Mouse (Mus musculus): Measurements from ENCODE around the gene Wnt8b. TPM values are rescaled to one million over a fixed set of nuclear protein-coding genes. Genes with fewer than 3 reads are reported as not detected.
"Not testable (repeated sequence)": the region's sequence is repeated elsewhere in the genome, so short reads cannot be mapped to it uniquely, and the experiment has no call there.

Wnt8b gene
- not detected in 2 replicates for polyA plus RNA-seq (2012; rRNA removed)

- no peak for DNase-seq
- 44% methylated on average over 8 of the region's 8 CpGs for WGBS
- TF ChIP-seq POLR2A (IDR thresholded peaks at IDR 0.05; ENCODE audit: borderline replicate concordance, extremely low read depth, low read depth, low read length): no peak
- no peak for TF ChIP-seq CTCF (IDR thresholded peaks at IDR 0.05; ENCODE audit: insufficient read depth, low read length)
- Histone ChIP-seq H3K4me3 (replicated peaks; ENCODE audit: extremely low read depth, low read depth, low read length) (no peak within 1 kb of the TSS), H3K4me1 (ENCODE audit: control insufficient read depth, insufficient read depth, low read length) (no peaks in the 10 kb centered on the region)
Measured at GRCm38 (mm10) chr19:44493128-44493527, at the start of gene Wnt8b. Wnt8b (plus strand) TSS chr19:44493472.

GRCm38 (mm10) chr19:44445755-44446154 is 47.5 kb upstream of the Wnt8b start:
- H3K4me1 ChIP-seq (ENCODE audit: control insufficient read depth, insufficient read depth, low read length): no peaks in the 10 kb centered on the region
- TF ChIP-seq CTCF (IDR thresholded peaks at IDR 0.05; ENCODE audit: insufficient read depth, low read length) (no peak), POLR2A (IDR thresholded peaks at IDR 0.05; ENCODE audit: borderline replicate concordance, extremely low read depth, low read depth, low read length) (no peak)
- 60% methylated on average over 3 of the region's 3 CpGs for WGBS
- no peak for DNase-seq
- H3K4me3 ChIP-seq (replicated peaks; ENCODE audit: extremely low read depth, low read depth, low read length): no peak overlapping the region

- TF ChIP-seq POLR2A (IDR thresholded peaks at IDR 0.05; ENCODE audit: borderline replicate concordance, extremely low read depth, low read depth, low read length) (no peak), CTCF (IDR thresholded peaks at IDR 0.05; ENCODE audit: insufficient read depth, low read length) (no peak)
- Histone ChIP-seq H3K4me3 (replicated peaks; ENCODE audit: extremely low read depth, low read depth, low read length) (no peak overlapping the region), H3K4me1 (ENCODE audit: control insufficient read depth, insufficient read depth, low read length) (no peaks in the 10 kb centered on the region)
- no peak for DNase-seq
- WGBS: 77% methylated on average over 4 of the region's 4 CpGs
Measured at GRCm38 (mm10) chr19:44447927-44448326, 45.3 kb upstream of the Wnt8b start.

GRCm38 (mm10) chr19:44454862-44455261 is 38.4 kb upstream of the Wnt8b start:
- no peak for DNase-seq
- H3K4me1 ChIP-seq (ENCODE audit: control insufficient read depth, insufficient read depth, low read length): peaks cover 3% of the 10 kb centered on the region
- TF ChIP-seq POLR2A (IDR thresholded peaks at IDR 0.05; ENCODE audit: borderline replicate concordance, extremely low read depth, low read depth, low read length) (no peak), CTCF (IDR thresholded peaks at IDR 0.05; ENCODE audit: insufficient read depth, low read length) (no peak)
- 80% methylated on average over 6 of the region's 6 CpGs for WGBS
- no peak overlapping the region for H3K4me3 ChIP-seq (replicated peaks; ENCODE audit: extremely low read depth, low read depth, low read length)

GRCm38 (mm10) chr19:44455356-44455755 is 37.9 kb upstream of the Wnt8b start:
- TF ChIP-seq CTCF (IDR thresholded peaks at IDR 0.05; ENCODE audit: insufficient read depth, low read length) (no peak), POLR2A (IDR thresholded peaks at IDR 0.05; ENCODE audit: borderline replicate concordance, extremely low read depth, low read depth, low read length) (no peak)
- Histone ChIP-seq H3K4me3 (replicated peaks; ENCODE audit: extremely low read depth, low read depth, low read length) (no peak overlapping the region), H3K4me1 (ENCODE audit: control insufficient read depth, insufficient read depth, low read length) (peaks cover 3% of the 10 kb centered on the region)
- 76% methylated on average over 8 of the region's 8 CpGs for WGBS
- no peak for DNase-seq

GRCm38 (mm10) chr19:44457359-44458055 is 35.8 kb upstream of the Wnt8b start:
- 37% methylated on average over 3 of the region's 3 CpGs for WGBS
- DNase-seq: no peak
- no peak for TF ChIP-seq CTCF (IDR thresholded peaks at IDR 0.05; ENCODE audit: insufficient read depth, low read length)
- no peak for TF ChIP-seq POLR2A (IDR thresholded peaks at IDR 0.05; ENCODE audit: borderline replicate concordance, extremely low read depth, low read depth, low read length)
- Histone ChIP-seq H3K4me3 (replicated peaks; ENCODE audit: extremely low read depth, low read depth, low read length) (no peak overlapping the region), H3K4me1 (ENCODE audit: control insufficient read depth, insufficient read depth, low read length) (peaks cover 3% of the 10 kb centered on the region)

- peaks cover 3% of the 10 kb centered on the region for H3K4me1 ChIP-seq (ENCODE audit: control insufficient read depth, insufficient read depth, low read length)
- peak; percentile 41 for DNase-seq
- TF ChIP-seq POLR2A (IDR thresholded peaks at IDR 0.05; ENCODE audit: borderline replicate concordance, extremely low read depth, low read depth, low read length): no peak
- 60% methylated on average over 13 of the region's 13 CpGs for WGBS
- H3K4me3 ChIP-seq (replicated peaks; ENCODE audit: extremely low read depth, low read depth, low read length): no peak overlapping the region
Measured at GRCm38 (mm10) chr19:44458696-44459095, 34.6 kb upstream of the Wnt8b start.

- 80% methylated on average over 5 of the region's 5 CpGs for WGBS
- Histone ChIP-seq H3K4me1 (ENCODE audit: control insufficient read depth, insufficient read depth, low read length) (peaks cover 3% of the 10 kb centered on the region), H3K4me3 (replicated peaks; ENCODE audit: extremely low read depth, low read depth, low read length) (no peak overlapping the region)
- TF ChIP-seq POLR2A (IDR thresholded peaks at IDR 0.05; ENCODE audit: borderline replicate concordance, extremely low read depth, low read depth, low read length): no peak
- TF ChIP-seq CTCF (IDR thresholded peaks at IDR 0.05; ENCODE audit: insufficient read depth, low read length): no peak
- no peak for DNase-seq
Measured at GRCm38 (mm10) chr19:44460441-44460840, 32.8 kb upstream of the Wnt8b start.

- no peak overlapping the region for H3K4me3 ChIP-seq (replicated peaks; ENCODE audit: extremely low read depth, low read depth, low read length)
- WGBS: 55% methylated on average over 4 of the region's 4 CpGs
- no peak for TF ChIP-seq CTCF (IDR thresholded peaks at IDR 0.05; ENCODE audit: insufficient read depth, low read length)
- TF ChIP-seq POLR2A (IDR thresholded peaks at IDR 0.05; ENCODE audit: borderline replicate concordance, extremely low read depth, low read depth, low read length): no peak
- peaks cover 3% of the 10 kb centered on the region for H3K4me1 ChIP-seq (ENCODE audit: control insufficient read depth, insufficient read depth, low read length)
- DNase-seq: no peak
Measured at GRCm38 (mm10) chr19:44461500-44461899, 31.8 kb upstream of the Wnt8b start.

GRCm38 (mm10) chr19:44462141-44462540 is 31.1 kb upstream of the Wnt8b start:
- DNase-seq: no peak
- Histone ChIP-seq H3K4me1 (ENCODE audit: control insufficient read depth, insufficient read depth, low read length) (peaks cover 3% of the 10 kb centered on the region), H3K4me3 (replicated peaks; ENCODE audit: extremely low read depth, low read depth, low read length) (no peak overlapping the region)
- TF ChIP-seq POLR2A (IDR thresholded peaks at IDR 0.05; ENCODE audit: borderline replicate concordance, extremely low read depth, low read depth, low read length) (no peak), CTCF (IDR thresholded peaks at IDR 0.05; ENCODE audit: insufficient read depth, low read length) (no peak)
- 83% methylated on average over 4 of the region's 4 CpGs for WGBS

- not testable (repeated sequence) for H3K4me3 ChIP-seq (replicated peaks; ENCODE audit: extremely low read depth, low read depth, low read length); DNase-seq; H3K4me1 ChIP-seq (ENCODE audit: control insufficient read depth, insufficient read depth, low read length)
- WGBS: 86% methylated on average over 14 of the region's 14 CpGs
Measured at GRCm38 (mm10) chr19:44465960-44466525, 27.2 kb upstream of the Wnt8b start.

All from lung, adult 2 months (tissue).